Comparison of ENCODE assay signal across 8 mouse cellular contexts in genomic region chr2:27599061-27599768, GRCm38 (mm10).
DNase-seq lines count a peak whose midpoint lies in the region; ATAC-seq lines count a peak whose summit lies in the region.

No protein-coding gene starts in this region.

- no peak overlapping the region for H3K9ac ChIP-seq in kidney, embryonic 14.5 days (ENCODE audit: low read depth, low read length)
- no peak overlapping the region for H3K9ac ChIP-seq in intestine, embryonic 16.5 days (ENCODE audit: low read depth, low read length)

- H3K27me3 ChIP-seq in kidney, embryonic 14.5 days (ENCODE audit: control insufficient read depth, insufficient read depth, low read length): no peaks in the 10 kb centered on the region
- H3K27me3 ChIP-seq in intestine, embryonic 16.5 days (replicated peaks; ENCODE audit: control insufficient read depth, insufficient read depth, low read length): no peaks in the 10 kb centered on the region

- H3K4me3 ChIP-seq in kidney, embryonic 14.5 days (ENCODE audit: low read length): no peak overlapping the region
- no peak overlapping the region for H3K4me3 ChIP-seq in intestine, embryonic 16.5 days (ENCODE audit: low read length)

- H3K4me1 ChIP-seq in kidney, embryonic 14.5 days (ENCODE audit: control insufficient read depth, insufficient read depth, low read length): no peaks in the 10 kb centered on the region
- H3K4me1 ChIP-seq in intestine, embryonic 16.5 days (ENCODE audit: control insufficient read depth, insufficient read depth, low read length): peaks cover 18% of the 10 kb centered on the region

- WGBS in kidney, embryonic 14.5 days: 88% methylated on average over 8 of the region's 8 CpGs
- 79% methylated on average over 8 of the region's 8 CpGs for WGBS in intestine, embryonic 16.5 days

- no peak for ATAC-seq in kidney, embryonic 14.5 days (ENCODE audit: low FRiP score, low TSS enrichment)
- ATAC-seq in intestine, embryonic 16.5 days: no peak

- no peak overlapping the region for H3K27ac ChIP-seq in kidney, embryonic 14.5 days (ENCODE audit: low read depth, low read length)
- no peak overlapping the region for H3K27ac ChIP-seq in intestine, embryonic 16.5 days (ENCODE audit: low read length)

- peak; percentile 77 for DNase-seq in kidney, adult 18-20 months
- DNase-seq in cerebellum, adult 18-20 months: peak; percentile 24 to 36
- DNase-seq in heart, adult 8-10 months (ENCODE audit: low spot score): peak; percentile 23
- DNase-seq in left cerebral cortex, adult 11 months (ENCODE audit: low spot score): peak; percentile 19
- DNase-seq in right cerebral cortex, adult 2 months (ENCODE audit: low spot score in 2 of 2): peak; percentile 31 to 40
- no peak for DNase-seq in MN1 (ENCODE audit: low spot score)

- no peaks in the 10 kb centered on the region for H3K9me3 ChIP-seq in kidney, embryonic 14.5 days (ENCODE audit: control insufficient read depth, low read length)
- H3K9me3 ChIP-seq in intestine, embryonic 16.5 days (ENCODE audit: control insufficient read depth, low read length): no peaks in the 10 kb centered on the region

- no peak overlapping the region for H3K4me2 ChIP-seq in kidney, embryonic 14.5 days (replicated peaks; ENCODE audit: low read depth, low read length)
- no peak overlapping the region for H3K4me2 ChIP-seq in intestine, embryonic 16.5 days (ENCODE audit: low read depth, low read length)

- H3K36me3 ChIP-seq in kidney, embryonic 14.5 days (ENCODE audit: control insufficient read depth, insufficient read depth, low read length): no peaks in the 10 kb centered on the region
- H3K36me3 ChIP-seq in intestine, embryonic 16.5 days (ENCODE audit: control insufficient read depth, insufficient read depth, low read length): no peaks in the 10 kb centered on the region
